Mouse (Mus musculus): Measurements from ENCODE around the gene Blvra. TPM values are rescaled to one million over a fixed set of nuclear protein-coding genes. Genes with fewer than 3 reads are reported as not detected.

Blvra gene
- 63.9 TPM in 2 replicates for polyA plus RNA-seq (2015; fragmentation: Nextera tagmentation; extraction: Ambion mirVana)

GRCm38 (mm10) chr2:127070435-127070841, at the start of gene Blvra:
TSS of gene Blvra (plus strand) at chr2:127070665.
- ATAC-seq: peak; percentile 100
- peak within 1 kb of the TSS; percentile 60 for H3K4me2 ChIP-seq (ENCODE audit: low read depth, low read length)
- no peaks in the 10 kb centered on the region for H3K27me3 ChIP-seq (replicated peaks; ENCODE audit: control insufficient read depth, insufficient read depth, low read length)

DNA sequence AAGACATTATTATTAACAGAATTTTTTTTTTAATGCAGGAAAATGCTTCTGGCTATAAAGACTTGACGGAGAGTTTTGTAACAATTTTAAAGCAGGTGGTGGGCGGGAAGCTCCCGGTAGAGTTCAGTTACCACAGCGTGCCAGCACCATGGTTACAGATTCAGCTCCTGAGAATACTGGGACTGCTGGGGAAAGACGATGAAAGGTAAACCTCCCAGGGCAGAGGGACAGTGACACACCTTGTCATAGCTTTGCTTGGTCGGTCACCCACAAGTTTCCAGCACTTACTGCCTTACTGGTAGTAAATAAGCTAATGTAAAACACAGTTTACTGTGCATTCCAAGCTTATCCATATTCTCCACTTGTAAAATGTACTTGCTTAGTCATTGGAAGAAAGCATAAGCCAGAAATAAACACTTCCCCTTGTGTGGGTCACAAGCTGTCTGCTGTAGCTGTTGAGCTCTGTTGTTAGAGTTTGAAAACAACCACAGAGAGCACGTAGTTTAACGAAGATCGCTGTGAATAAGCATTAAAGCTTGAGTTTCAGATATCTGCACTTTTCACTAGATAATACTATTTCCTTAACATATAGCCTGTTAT, 35.4 kb upstream of the Blvra start:
- 96% methylated on average over 9 of the region's 9 CpGs for WGBS
- Histone ChIP-seq H3K4me2 (ENCODE audit: low read depth, low read length) (no peak overlapping the region), H3K9me3 (ENCODE audit: control insufficient read depth, low read length) (no peaks in the 10 kb centered on the region), H3K4me1 (ENCODE audit: control insufficient read depth, insufficient read depth, low read length) (no peaks in the 10 kb centered on the region), H3K36me3 (ENCODE audit: control insufficient read depth, insufficient read depth, low read length) (no peaks in the 10 kb centered on the region; the same call in 1 of the 2 replicates), H3K4me3 (ENCODE audit: low read length) (no peak overlapping the region), H3K27me3 (replicated peaks; ENCODE audit: control insufficient read depth, insufficient read depth, low read length) (no peaks in the 10 kb centered on the region), H3K27ac (ENCODE audit: low read length) (no peak overlapping the region), H3K9ac (ENCODE audit: low read depth, low read length) (no peak overlapping the region)
- ATAC-seq: no peak

More at GRCm38 (mm10) chr2:127070435-127070841, at the start of gene Blvra:
- under 1% methylated on average over 29 of the region's 32 CpGs for WGBS
- H3K4me1 ChIP-seq (ENCODE audit: control insufficient read depth, insufficient read depth, low read length): peaks cover 4% of the 10 kb centered on the region
- no peaks in the 10 kb centered on the region for H3K9me3 ChIP-seq (ENCODE audit: control insufficient read depth, low read length)
- H3K4me3 ChIP-seq (ENCODE audit: low read length): peak within 1 kb of the TSS; percentile 71
- H3K36me3 ChIP-seq (ENCODE audit: control insufficient read depth, insufficient read depth, low read length): 0 out of 2 replicates have a peak, but pooled peaks cover 3% of the 10 kb centered on the region
- peak within 1 kb of the TSS; percentile 55; the same call in 1 of the 2 replicates for H3K27ac ChIP-seq (ENCODE audit: low read length)
- H3K9ac ChIP-seq (ENCODE audit: low read depth, low read length): peak within 1 kb of the TSS; percentile 86

GRCm38 (mm10) chr2:127037299-127037698, 33.2 kb upstream of the Blvra start:
- no peak for ATAC-seq
- Histone ChIP-seq H3K27ac (ENCODE audit: low read length) (no peak overlapping the region), H3K9ac (ENCODE audit: low read depth, low read length) (no peak overlapping the region), H3K4me2 (ENCODE audit: low read depth, low read length) (no peak overlapping the region), H3K27me3 (replicated peaks; ENCODE audit: control insufficient read depth, insufficient read depth, low read length) (no peaks in the 10 kb centered on the region), H3K4me3 (ENCODE audit: low read length) (no peak overlapping the region), H3K9me3 (ENCODE audit: control insufficient read depth, low read length) (no peaks in the 10 kb centered on the region), H3K4me1 (ENCODE audit: control insufficient read depth, insufficient read depth, low read length) (no peaks in the 10 kb centered on the region), H3K36me3 (ENCODE audit: control insufficient read depth, insufficient read depth, low read length) (no peaks in the 10 kb centered on the region; the same call in 1 of the 2 replicates)
- WGBS: 92% methylated on average over 4 of the region's 4 CpGs

DNA sequence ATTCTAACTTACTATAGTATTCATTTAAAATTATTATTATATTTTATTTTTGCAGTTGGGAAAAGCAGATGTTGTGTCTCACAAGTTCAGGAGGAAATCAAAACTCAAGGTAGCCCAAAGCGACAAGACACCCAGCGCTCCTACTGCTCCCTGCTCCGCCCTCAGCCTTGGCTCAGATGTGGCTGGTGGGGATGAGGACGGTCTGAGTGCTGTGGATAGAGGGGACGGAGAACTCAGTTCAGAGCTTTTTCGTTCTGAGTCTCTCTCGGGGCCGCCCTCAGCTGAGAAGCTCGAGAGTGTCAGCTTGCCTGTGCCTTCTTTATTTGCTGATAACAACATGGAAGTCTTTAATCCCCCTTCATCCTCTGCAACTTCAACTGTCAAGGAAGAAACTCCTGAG, 9.0 kb upstream of the Blvra start:
- Histone ChIP-seq H3K4me3 (ENCODE audit: low read length) (no peak overlapping the region), H3K27me3 (replicated peaks; ENCODE audit: control insufficient read depth, insufficient read depth, low read length) (no peaks in the 10 kb centered on the region), H3K9ac (ENCODE audit: low read depth, low read length) (no peak overlapping the region), H3K4me2 (ENCODE audit: low read depth, low read length) (no peak overlapping the region), H3K4me1 (ENCODE audit: control insufficient read depth, insufficient read depth, low read length) (no peaks in the 10 kb centered on the region), H3K9me3 (ENCODE audit: control insufficient read depth, low read length) (no peaks in the 10 kb centered on the region), H3K36me3 (ENCODE audit: control insufficient read depth, insufficient read depth, low read length) (peaks cover 9% of the 10 kb centered on the region), H3K27ac (ENCODE audit: low read length) (no peak overlapping the region)
- no peak for ATAC-seq
- WGBS: 94% methylated on average over 9 of the region's 9 CpGs

GRCm38 (mm10) chr2:127068806-127069205, 1.7 kb upstream of the Blvra start:
- 77% methylated on average over 7 of the region's 7 CpGs for WGBS
- H3K4me2 ChIP-seq (ENCODE audit: low read depth, low read length): no peak overlapping the region
- no peaks in the 10 kb centered on the region for H3K27me3 ChIP-seq (replicated peaks; ENCODE audit: control insufficient read depth, insufficient read depth, low read length)
- H3K4me3 ChIP-seq (ENCODE audit: low read length): no peak overlapping the region
- no peaks in the 10 kb centered on the region for H3K36me3 ChIP-seq (ENCODE audit: control insufficient read depth, insufficient read depth, low read length)
- no peak for ATAC-seq
- no peak overlapping the region for H3K9ac ChIP-seq (ENCODE audit: low read depth, low read length)
- H3K4me1 ChIP-seq (ENCODE audit: control insufficient read depth, insufficient read depth, low read length): peaks cover 4% of the 10 kb centered on the region
- no peak overlapping the region for H3K27ac ChIP-seq (ENCODE audit: low read length)
- H3K9me3 ChIP-seq (ENCODE audit: control insufficient read depth, low read length): no peaks in the 10 kb centered on the region

DNA sequence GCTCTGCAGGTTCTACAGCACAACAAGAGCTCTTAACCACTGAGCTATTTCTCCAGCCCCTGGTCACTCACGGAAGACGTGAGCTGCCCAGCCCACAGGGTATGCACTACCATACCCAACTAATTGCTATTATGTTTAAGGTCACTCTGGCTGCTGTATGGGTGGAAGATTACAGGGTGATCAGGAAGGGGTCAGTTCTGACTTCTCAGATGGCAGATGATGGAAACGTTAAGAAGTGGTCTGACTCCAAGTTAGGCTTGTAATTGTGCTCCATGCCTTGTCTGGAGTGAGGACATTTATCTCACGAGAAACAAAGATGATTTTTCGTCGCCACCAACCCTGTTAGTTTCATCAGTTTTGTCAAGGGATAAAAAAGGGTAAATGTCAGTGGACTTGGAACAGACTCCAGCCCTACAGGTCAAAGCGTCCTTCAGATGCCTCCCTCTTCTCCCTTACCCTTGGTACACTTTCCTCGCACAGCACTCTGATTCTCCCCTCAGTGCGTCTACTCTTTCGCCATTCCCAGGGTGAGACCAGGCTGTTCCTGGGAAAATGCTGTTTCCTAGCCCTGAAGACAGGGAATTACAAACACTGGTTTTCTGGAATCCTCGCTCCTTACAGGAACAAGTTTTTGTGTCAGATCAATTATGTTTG, 557 bp upstream of the Blvra start:
- Histone ChIP-seq H3K9ac (ENCODE audit: low read depth, low read length) (peak overlapping the region; percentile 55), H3K9me3 (ENCODE audit: control insufficient read depth, low read length) (no peaks in the 10 kb centered on the region), H3K27me3 (replicated peaks; ENCODE audit: control insufficient read depth, insufficient read depth, low read length) (no peaks in the 10 kb centered on the region), H3K36me3 (ENCODE audit: control insufficient read depth, insufficient read depth, low read length) (0 out of 2 replicates have a peak, but pooled peaks cover 3% of the 10 kb centered on the region), H3K4me2 (ENCODE audit: low read depth, low read length) (peak overlapping the region; percentile 60), H3K4me1 (ENCODE audit: control insufficient read depth, insufficient read depth, low read length) (peaks cover 4% of the 10 kb centered on the region), H3K27ac (ENCODE audit: low read length) (no peak overlapping the region), H3K4me3 (ENCODE audit: low read length) (peak overlapping the region; percentile 71)
- WGBS: 13% methylated on average over 11 of the region's 11 CpGs
- ATAC-seq: peak; percentile 57

DNA sequence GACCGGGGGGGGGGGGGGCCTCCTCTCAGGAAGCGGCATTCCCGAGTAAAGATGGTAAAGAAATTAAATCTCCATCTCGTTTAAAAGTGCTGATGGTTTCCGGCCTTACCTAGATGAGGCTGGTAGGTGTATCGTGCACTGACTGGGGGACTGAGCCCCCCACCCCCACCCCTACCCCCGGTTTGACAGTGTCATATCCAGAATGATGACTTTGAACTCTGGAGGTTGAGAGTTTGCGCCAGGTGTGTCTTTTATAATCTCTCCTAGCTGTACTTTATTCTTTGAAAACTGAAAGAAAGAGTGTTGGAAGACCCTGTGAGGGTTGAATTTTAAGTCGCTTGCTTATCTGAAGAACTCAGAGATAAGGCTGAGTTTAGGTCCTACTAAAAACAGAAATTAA, 414 bp downstream of the Blvra start:
- Histone ChIP-seq H3K27ac (ENCODE audit: low read length) (peak overlapping the region; percentile 55; the same call in 1 of the 2 replicates), H3K4me1 (ENCODE audit: control insufficient read depth, insufficient read depth, low read length) (peaks cover 4% of the 10 kb centered on the region), H3K4me2 (ENCODE audit: low read depth, low read length) (peak overlapping the region; percentile 60), H3K27me3 (replicated peaks; ENCODE audit: control insufficient read depth, insufficient read depth, low read length) (no peaks in the 10 kb centered on the region), H3K4me3 (ENCODE audit: low read length) (peak overlapping the region; percentile 71), H3K9ac (ENCODE audit: low read depth, low read length) (peak overlapping the region; percentile 86), H3K9me3 (ENCODE audit: control insufficient read depth, low read length) (no peaks in the 10 kb centered on the region), H3K36me3 (ENCODE audit: control insufficient read depth, insufficient read depth, low read length) (0 out of 2 replicates have a peak, but pooled peaks cover 3% of the 10 kb centered on the region)
- peak; percentile 69 for ATAC-seq
- 8% methylated on average over 9 of the region's 9 CpGs for WGBS

DNA sequence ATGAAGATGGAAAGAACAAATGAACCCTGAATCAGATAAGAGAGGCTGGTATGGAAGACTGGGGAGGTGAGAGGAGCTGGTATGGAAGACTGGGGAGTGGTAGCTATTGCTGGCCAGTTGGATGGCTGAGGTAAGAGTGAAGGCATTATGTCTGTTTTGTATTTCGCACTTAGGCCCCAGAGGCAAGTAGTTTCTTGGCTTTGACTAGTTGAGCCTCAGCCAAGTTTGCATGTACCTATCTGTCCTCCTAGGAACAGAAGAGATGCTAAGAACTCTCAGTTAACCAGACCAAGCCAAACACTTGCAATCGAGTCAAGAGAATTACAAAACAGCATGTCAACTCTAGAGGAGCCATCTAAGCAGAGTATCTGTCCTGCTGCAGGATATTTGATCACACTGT, 3.7 kb downstream of the Blvra start:
- H3K9ac ChIP-seq (ENCODE audit: low read depth, low read length): no peak overlapping the region
- H3K27me3 ChIP-seq (replicated peaks; ENCODE audit: control insufficient read depth, insufficient read depth, low read length): no peaks in the 10 kb centered on the region
- no peak overlapping the region for H3K27ac ChIP-seq (ENCODE audit: low read length)
- no peak overlapping the region for H3K4me2 ChIP-seq (ENCODE audit: low read depth, low read length)
- no peak overlapping the region for H3K4me3 ChIP-seq (ENCODE audit: low read length)
- no peak for ATAC-seq
- WGBS: 92% methylated on average over 2 of the region's 2 CpGs
- H3K4me1 ChIP-seq (ENCODE audit: control insufficient read depth, insufficient read depth, low read length): peaks cover 4% of the 10 kb centered on the region
- H3K36me3 ChIP-seq (ENCODE audit: control insufficient read depth, insufficient read depth, low read length): 0 out of 2 replicates have a peak, but pooled peaks cover 3% of the 10 kb centered on the region
- H3K9me3 ChIP-seq (ENCODE audit: control insufficient read depth, low read length): no peaks in the 10 kb centered on the region

DNA sequence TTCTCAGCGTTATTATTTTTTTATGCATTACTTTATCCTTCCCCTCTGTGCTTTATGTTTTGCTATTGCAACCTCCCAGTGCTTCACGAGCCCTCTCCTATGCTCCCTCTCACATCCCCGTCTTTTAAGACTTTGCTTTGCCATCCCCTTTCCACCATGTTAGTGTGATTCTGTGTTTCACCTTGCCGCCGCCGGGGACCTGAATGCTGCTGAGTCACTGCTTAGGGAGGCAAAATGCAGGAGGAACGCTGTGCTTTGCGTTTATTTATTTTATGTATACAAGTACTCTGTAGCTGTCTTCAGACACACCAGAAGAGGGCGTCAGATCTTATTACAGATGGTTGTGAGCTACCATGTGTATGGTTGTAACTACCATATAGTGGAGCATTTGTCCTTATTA, 7.1 kb downstream of the Blvra start:
- Histone ChIP-seq H3K9me3 (ENCODE audit: control insufficient read depth, low read length) (no peaks in the 10 kb centered on the region), H3K36me3 (ENCODE audit: control insufficient read depth, insufficient read depth, low read length) (0 out of 2 replicates have a peak, but pooled peaks cover 3% of the 10 kb centered on the region), H3K27me3 (replicated peaks; ENCODE audit: control insufficient read depth, insufficient read depth, low read length) (no peaks in the 10 kb centered on the region)

More for the DNA sequence above, 7.1 kb downstream of the Blvra start:
- Histone ChIP-seq H3K4me1 (ENCODE audit: control insufficient read depth, insufficient read depth, low read length) (no peaks in the 10 kb centered on the region), H3K27ac (ENCODE audit: low read length) (no peak overlapping the region), H3K9ac (ENCODE audit: low read depth, low read length) (no peak overlapping the region), H3K4me3 (ENCODE audit: low read length) (no peak overlapping the region), H3K4me2 (ENCODE audit: low read depth, low read length) (no peak overlapping the region)
- ATAC-seq: no peak
- 74% methylated on average over 9 of the region's 9 CpGs for WGBS
